Mouse (Mus musculus) midbrain, embryonic 10.5 days (tissue): Measurements from ENCODE around the gene Ptpro. TPM values are rescaled to one million over a fixed set of nuclear protein-coding genes. Genes with fewer than 3 reads are reported as not detected.

Experiments used
- DNase-seq: peaks from one replicate; pipeline ENCODE4 v3.0.0-alpha.2; 2017; ENCODE audit warnings: low spot score
- H3K27ac ChIP-seq: fragments of 300-500 bp; sonication (generic); replicated peaks from 2 replicates; pipeline ENCODE4 v1.5.1; 2016; ENCODE audit warnings: mild to moderate bottlenecking
- H3K27me3 ChIP-seq: fragments of 300-500 bp; sonication (generic); 2 replicates; pipeline ENCODE4 v1.6.1; 2016; ENCODE audit warnings: low read depth, mild to moderate bottlenecking; ENCODE audit not compliant: poor library complexity, severe bottlenecking
- H3K36me3 ChIP-seq: fragments of 300-500 bp; sonication (generic); 2 replicates; pipeline ENCODE4 v1.6.1; 2016; ENCODE audit warnings: mild to moderate bottlenecking, moderate library complexity
- H3K4me1 ChIP-seq: fragments of 300-500 bp; sonication (generic); 2 replicates; pipeline ENCODE4 v1.6.1; 2016
- H3K4me3 ChIP-seq: fragments of 300-500 bp; sonication (generic); 2 replicates; pipeline ENCODE4 v1.5.1; 2016; ENCODE audit warnings: mild to moderate bottlenecking, moderate library complexity
- H3K9me3 ChIP-seq: fragments of 300-500 bp; sonication (generic); replicated peaks from 2 replicates; pipeline ENCODE4 v1.6.1; 2016; ENCODE audit warnings: mild to moderate bottlenecking
- whole genome bisulfite sequencing: fragments of 180-500 bp; shearing (Covaris S2); methylation state at CpG from one replicate; pipeline ENCODE4 v1.1.7; 2016; 5-methylcytosine and 5-hydroxymethylcytosine counted together
- polyA plus RNA-seq: library from polyadenylated mRNA; unstranded; fragments of >200 nt; fragmentation: Nextera tagmentation; extraction: Ambion mirVana; gene quantifications from 2 replicates; pipeline ENCODE4 v1.2.1, GENCODE M21; 2016

Gene Ptpro
- polyA plus RNA-seq, 1 experiment from 2014 or later: 5.8 TPM

GRCm38 (mm10) chr6:137364681-137365080 is 112.6 kb downstream of the Ptpro start:
- Histone ChIP-seq H3K4me1 (peaks cover 7% of the 10 kb centered on the region), H3K9me3 (no peaks in the 10 kb centered on the region), H3K4me3 (no peak overlapping the region), H3K36me3 (no peaks in the 10 kb centered on the region), H3K27me3 (no peaks in the 10 kb centered on the region), H3K27ac (no peak overlapping the region)
- DNase-seq: no peak
- 89% methylated on average over 5 of the region's 5 CpGs for WGBS

DNA sequence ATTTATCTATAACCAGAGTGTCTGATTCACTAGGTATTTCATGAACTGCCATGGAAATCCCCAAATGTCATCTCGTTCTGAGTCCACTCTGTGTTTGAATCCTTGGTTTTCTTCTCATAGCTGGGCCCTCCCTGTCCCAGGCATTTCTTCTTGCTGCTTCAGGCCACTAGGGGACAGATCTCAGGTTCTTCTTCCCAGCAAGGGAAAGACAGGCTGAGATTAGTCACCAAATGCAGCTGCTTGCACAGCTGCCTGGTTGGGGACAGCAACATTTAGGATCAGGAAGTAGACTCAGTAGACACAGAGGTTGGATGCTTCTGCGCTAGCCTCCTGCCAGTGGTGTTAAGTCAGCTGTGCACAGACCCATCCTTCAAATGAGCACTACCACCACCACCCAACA is 113.5 kb downstream of the Ptpro start:
- no peak for DNase-seq
- Histone ChIP-seq H3K4me1 (peaks cover 7% of the 10 kb centered on the region), H3K27me3 (no peaks in the 10 kb centered on the region), H3K27ac (no peak overlapping the region), H3K4me3 (no peak overlapping the region), H3K36me3 (no peaks in the 10 kb centered on the region), H3K9me3 (no peaks in the 10 kb centered on the region)
- 79% methylated on average over 2 of the region's 2 CpGs for WGBS

DNA sequence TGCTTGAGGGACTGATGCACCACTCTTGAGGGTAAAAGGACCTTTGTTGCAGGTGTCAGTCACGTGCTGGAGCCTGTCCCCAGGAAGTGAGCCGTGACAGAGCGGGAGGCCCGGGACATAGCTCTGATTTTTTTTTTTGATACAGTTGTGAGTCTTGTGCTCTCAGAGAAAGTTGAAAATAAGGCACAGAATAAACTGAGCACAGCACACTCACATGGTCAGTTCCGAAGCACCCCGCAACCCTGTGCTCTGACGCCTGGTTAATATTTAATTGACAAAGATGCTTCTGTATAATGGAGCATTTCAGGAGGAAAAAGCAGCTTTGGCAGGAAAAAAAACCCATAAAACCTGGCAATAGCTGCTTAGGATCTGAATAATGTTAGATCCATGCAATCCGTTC is 118.6 kb downstream of the Ptpro start:
- WGBS: 74% methylated on average over 8 of the region's 8 CpGs
- no peaks in the 10 kb centered on the region for H3K4me1 ChIP-seq

GRCm38 (mm10) chr6:137371455-137371854 is 119.3 kb downstream of the Ptpro start:
- Histone ChIP-seq H3K27me3 (no peaks in the 10 kb centered on the region), H3K4me3 (no peak overlapping the region), H3K9me3 (no peaks in the 10 kb centered on the region), H3K36me3 (no peaks in the 10 kb centered on the region), H3K27ac (no peak overlapping the region), H3K4me1 (no peaks in the 10 kb centered on the region)
- 77% methylated on average over 6 of the region's 6 CpGs for WGBS
- no peak for DNase-seq

More for the DNA sequence above, 118.6 kb downstream of the Ptpro start:
- no peaks in the 10 kb centered on the region for H3K27me3 ChIP-seq
- no peaks in the 10 kb centered on the region for H3K9me3 ChIP-seq
- no peaks in the 10 kb centered on the region for H3K36me3 ChIP-seq
- no peak overlapping the region for H3K27ac ChIP-seq
- no peak for DNase-seq
- no peak overlapping the region for H3K4me3 ChIP-seq

DNA sequence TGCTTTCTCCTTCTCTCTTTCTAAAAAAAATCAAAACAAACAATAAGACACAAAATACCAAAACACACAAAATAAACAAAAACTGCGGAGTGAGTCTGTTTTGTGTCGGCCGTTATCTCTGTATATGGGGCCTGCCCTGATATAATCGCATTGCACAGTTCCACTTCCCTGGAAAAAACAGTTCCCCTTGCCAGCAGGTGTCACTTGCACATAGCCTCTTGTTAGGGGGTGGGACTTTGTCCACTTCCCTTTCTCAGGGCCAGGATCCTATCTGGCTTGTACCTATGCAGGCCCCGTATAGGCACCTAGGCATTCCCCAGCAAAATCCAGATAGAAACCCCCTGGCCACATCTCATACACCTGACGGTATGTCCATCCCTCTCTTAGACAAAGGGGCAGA is 121.8 kb downstream of the Ptpro start:
- Histone ChIP-seq H3K27me3 (no peaks in the 10 kb centered on the region), H3K36me3 (no peaks in the 10 kb centered on the region), H3K4me1 (no peaks in the 10 kb centered on the region), H3K9me3 (no peaks in the 10 kb centered on the region), H3K4me3 (no peak overlapping the region), H3K27ac (no peak overlapping the region)
- DNase-seq: no peak
- WGBS: 93% methylated on average over 6 of the region's 6 CpGs

DNA sequence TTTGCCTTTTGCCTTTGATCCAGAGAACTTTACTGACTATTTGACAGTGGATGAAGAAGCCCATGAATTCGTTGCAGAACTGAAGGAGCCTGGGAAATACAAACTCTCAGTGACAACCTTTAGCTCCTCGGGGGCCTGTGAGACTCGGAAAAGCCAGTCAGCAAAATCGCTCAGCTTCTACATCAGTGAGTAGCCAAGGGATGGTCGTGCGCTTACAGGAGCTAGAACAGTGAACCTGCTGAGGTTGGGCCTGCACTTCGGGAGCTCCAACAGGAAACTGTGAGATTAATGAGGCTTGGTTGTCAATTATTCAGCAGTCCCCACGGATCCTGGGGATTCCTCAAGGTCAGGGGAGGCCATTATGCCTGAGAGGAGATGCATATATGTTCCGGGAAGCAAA is 130.4 kb downstream of the Ptpro start:
- Histone ChIP-seq H3K27ac (no peak overlapping the region), H3K27me3 (no peaks in the 10 kb centered on the region), H3K9me3 (no peaks in the 10 kb centered on the region), H3K36me3 (peaks cover 16% of the 10 kb centered on the region), H3K4me1 (no peaks in the 10 kb centered on the region), H3K4me3 (no peak overlapping the region)
- DNase-seq: no peak
- 71% methylated on average over 9 of the region's 9 CpGs for WGBS

DNA sequence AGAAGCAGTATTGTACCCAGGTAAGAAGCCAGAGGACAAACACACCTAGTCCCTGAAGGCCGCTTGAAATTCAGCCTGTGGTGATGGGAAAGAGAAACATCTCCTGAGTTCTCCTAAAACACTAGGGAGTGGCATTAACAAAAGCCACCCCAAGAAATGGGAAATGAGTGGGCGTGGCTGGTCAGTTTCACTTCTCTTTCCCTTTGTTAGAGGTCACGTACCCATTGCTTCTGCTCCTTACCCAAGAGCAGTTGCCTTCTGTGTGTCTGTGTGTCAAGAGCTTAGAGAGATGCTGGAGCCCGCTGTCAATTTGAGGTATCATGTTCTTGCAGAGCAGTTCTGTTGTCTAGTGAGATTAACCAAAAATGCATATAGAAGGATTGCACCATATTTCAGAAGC is 134.2 kb downstream of the Ptpro start:
- peaks cover 10% of the 10 kb centered on the region for H3K36me3 ChIP-seq
- H3K27me3 ChIP-seq: no peaks in the 10 kb centered on the region
- H3K27ac ChIP-seq: no peak overlapping the region
- no peak overlapping the region for H3K4me3 ChIP-seq
- 84% methylated on average over 4 of the region's 4 CpGs for WGBS
- H3K9me3 ChIP-seq: no peaks in the 10 kb centered on the region
- DNase-seq: no peak
- H3K4me1 ChIP-seq: no peaks in the 10 kb centered on the region

DNA sequence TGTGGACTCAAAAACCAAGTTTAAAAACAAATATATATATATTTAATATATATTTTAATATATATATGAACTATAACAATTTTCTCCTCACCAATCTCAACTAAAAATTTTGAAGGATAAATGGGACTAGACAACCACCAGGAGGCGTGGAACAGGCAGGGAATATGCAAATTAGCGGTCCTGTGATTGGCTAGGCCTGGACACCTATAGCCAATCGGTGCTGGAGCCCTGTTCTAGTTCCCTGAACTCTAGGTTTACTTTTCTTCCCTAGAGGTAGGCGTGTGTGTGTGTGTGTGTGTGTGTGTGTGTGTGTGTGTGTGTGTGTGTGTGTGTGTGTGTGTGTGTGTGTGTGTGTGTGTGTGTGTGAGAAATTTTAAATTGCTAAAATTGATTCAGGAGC is 134.8 kb downstream of the Ptpro start:
- DNase-seq: no peak
- Histone ChIP-seq H3K9me3 (no peaks in the 10 kb centered on the region), H3K4me3 (no peak overlapping the region), H3K4me1 (no peaks in the 10 kb centered on the region), H3K27ac (no peak overlapping the region), H3K36me3 (peaks cover 10% of the 10 kb centered on the region), H3K27me3 (no peaks in the 10 kb centered on the region)
- 52% methylated on average over 4 of the region's 4 CpGs for WGBS

- WGBS: 92% methylated on average over 7 of the region's 7 CpGs
- H3K4me3 ChIP-seq: no peak overlapping the region
- DNase-seq: no peak
- no peaks in the 10 kb centered on the region for H3K4me1 ChIP-seq
- H3K27ac ChIP-seq: no peak overlapping the region
- H3K36me3 ChIP-seq: no peaks in the 10 kb centered on the region
- H3K9me3 ChIP-seq: no peaks in the 10 kb centered on the region
- no peaks in the 10 kb centered on the region for H3K27me3 ChIP-seq
These were observed 143.0 kb downstream of the Ptpro start for GRCm38 (mm10) chr6:137395075-137395474.

DNA sequence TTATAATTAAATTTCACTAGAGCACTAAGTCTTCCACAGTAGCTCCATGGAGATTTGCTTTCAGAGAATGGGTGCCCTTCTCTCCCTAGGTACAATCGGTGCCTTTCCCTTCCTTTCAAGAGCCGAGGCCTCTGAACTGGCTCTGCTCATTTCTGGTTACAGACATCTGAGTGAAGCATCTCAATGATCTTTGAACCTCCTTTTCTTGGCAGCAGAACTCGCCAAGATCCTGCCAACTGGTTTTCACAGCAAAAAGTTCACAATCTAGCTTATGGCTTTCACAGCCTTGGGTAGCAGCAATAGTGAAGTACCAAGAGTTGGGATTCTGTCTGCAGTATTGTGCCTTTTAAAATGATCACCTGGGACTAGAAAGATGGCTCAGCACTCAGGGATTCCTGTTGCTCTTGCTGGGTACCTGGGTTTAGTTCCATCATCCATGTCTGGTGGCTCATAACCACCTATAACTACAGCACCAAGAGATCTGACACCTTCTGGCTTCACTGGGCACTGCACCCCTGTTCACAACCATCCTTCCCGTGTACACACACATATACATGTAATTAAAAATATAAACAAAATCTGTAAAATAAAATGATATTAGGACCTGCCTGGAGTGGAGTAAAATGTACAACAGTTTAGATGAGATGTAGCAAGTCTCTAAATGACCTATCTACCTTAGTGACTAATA is 144.1 kb downstream of the Ptpro start:
- Histone ChIP-seq H3K9me3 (no peaks in the 10 kb centered on the region), H3K4me3 (no peak overlapping the region), H3K36me3 (no peaks in the 10 kb centered on the region), H3K27ac (no peak overlapping the region), H3K27me3 (no peaks in the 10 kb centered on the region), H3K4me1 (no peaks in the 10 kb centered on the region)
- WGBS: 85% methylated on average over 4 of the region's 4 CpGs
- no peak for DNase-seq

- Histone ChIP-seq H3K27ac (no peak overlapping the region), H3K4me1 (peaks cover 6% of the 10 kb centered on the region), H3K36me3 (no peaks in the 10 kb centered on the region), H3K27me3 (no peaks in the 10 kb centered on the region), H3K9me3 (no peaks in the 10 kb centered on the region), H3K4me3 (no peak overlapping the region)
- 90% methylated on average over 2 of the region's 2 CpGs for WGBS
- DNase-seq: no peak
These were observed 145.2 kb downstream of the Ptpro start for GRCm38 (mm10) chr6:137397358-137397757.

GRCm38 (mm10) chr6:137404196-137404595 is 152.1 kb downstream of the Ptpro start:
- Histone ChIP-seq H3K4me1 (peaks cover 8% of the 10 kb centered on the region), H3K27me3 (no peaks in the 10 kb centered on the region), H3K36me3 (peaks cover 7% of the 10 kb centered on the region; the same call in 1 of the 2 replicates), H3K27ac (no peak overlapping the region), H3K9me3 (no peaks in the 10 kb centered on the region), H3K4me3 (no peak overlapping the region)
- no peak for DNase-seq
- WGBS: 88% methylated on average over 4 of the region's 4 CpGs

DNA sequence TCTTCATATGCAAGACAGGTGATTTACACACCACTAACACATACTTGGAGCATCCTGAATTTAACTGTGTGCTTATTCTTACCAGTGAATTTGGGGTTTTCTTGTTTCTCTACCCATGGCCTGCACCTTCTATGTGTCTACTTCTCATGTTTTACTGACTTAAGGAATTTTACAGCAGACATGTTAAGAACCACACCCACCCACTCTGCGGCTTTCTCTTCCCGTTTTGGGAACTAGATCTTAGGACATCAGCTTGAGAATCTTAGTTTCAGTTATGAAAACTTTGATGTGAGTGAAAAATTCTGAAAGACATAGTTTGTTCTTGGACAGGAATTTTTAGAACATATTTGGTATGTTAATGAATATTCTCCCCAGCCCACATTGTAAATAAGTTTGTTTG is 153.6 kb downstream of the Ptpro start:
- no peaks in the 10 kb centered on the region for H3K9me3 ChIP-seq

DNA sequence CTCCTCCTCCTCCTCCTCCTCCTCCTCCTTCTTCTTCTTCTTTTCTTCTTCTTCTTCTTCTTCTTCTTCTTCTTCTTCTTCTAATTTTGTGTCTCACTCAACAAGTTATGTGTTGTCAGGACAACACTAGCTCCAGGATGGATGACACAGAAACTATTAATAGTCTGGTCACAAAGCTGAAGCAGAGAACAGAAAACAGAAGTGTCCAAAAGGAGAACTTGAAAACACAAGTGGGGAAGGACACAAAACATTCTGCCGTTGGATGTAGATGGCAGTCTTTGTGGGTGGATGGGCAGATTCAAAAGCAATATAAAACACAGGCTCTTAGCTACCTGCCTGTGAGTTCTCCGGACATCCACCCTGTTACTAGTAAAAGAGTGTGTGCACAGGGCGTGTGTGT is 158.4 kb downstream of the Ptpro start:
- no peak overlapping the region for H3K27ac ChIP-seq
- WGBS: 72% methylated on average over 3 of the region's 3 CpGs
- H3K4me3 ChIP-seq: no peak overlapping the region
- no peaks in the 10 kb centered on the region for H3K27me3 ChIP-seq
- H3K4me1 ChIP-seq: peaks cover 29% of the 10 kb centered on the region
- no peak for DNase-seq
- peaks cover 7% of the 10 kb centered on the region; the same call in 1 of the 2 replicates for H3K36me3 ChIP-seq
- H3K9me3 ChIP-seq: no peaks in the 10 kb centered on the region

More for the DNA sequence above, 153.6 kb downstream of the Ptpro start:
- no peak for DNase-seq
- no peaks in the 10 kb centered on the region for H3K27me3 ChIP-seq
- 90% methylated on average over 2 of the region's 2 CpGs for WGBS
- H3K4me1 ChIP-seq: peaks cover 10% of the 10 kb centered on the region
- H3K36me3 ChIP-seq: peaks cover 7% of the 10 kb centered on the region; the same call in 1 of the 2 replicates
- H3K27ac ChIP-seq: no peak overlapping the region
- H3K4me3 ChIP-seq: no peak overlapping the region
